Mouse (Mus musculus) frontal cortex, postnatal 10 days (tissue): ENCODE measurements around the gene Sf3a2.
A peak's percentile ranks its signal among the peaks of the same experiment; 100 is the strongest.
"Not testable (repeated sequence)": the region's sequence is repeated elsewhere in the genome, so short reads cannot be mapped to it uniquely, and the experiment has no call there.

Experiments used
- DNase-seq, 2 experiments: peaks; one replicate each; pipeline ENCODE4 v3.0.0; 2022; ENCODE audit warnings: low spot score in 2 of 2, mixed read lengths in 1 of 2

Sf3a2 gene

DNA sequence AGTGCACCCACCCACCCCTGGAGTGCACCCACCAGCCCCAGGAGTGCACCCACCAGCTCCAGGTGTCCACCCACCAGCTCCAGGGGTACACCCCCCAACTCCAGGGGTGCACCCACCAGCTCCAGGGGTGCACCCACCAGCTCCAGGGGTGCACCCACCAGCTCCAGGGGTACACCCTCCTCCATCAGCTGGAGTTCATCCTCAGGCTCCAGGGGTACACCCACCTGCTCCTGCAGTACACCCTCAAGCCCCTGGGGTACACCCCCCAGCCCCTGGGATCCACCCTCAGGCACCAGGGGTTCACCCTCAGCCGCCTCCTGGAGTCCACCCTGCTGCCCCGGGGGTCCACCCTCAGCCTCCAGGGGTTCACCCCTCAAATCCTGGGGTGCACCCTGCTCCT lies 6.3 kb downstream of the Sf3a2 start:
- peak in 1 of 2 experiments; percentile 18 for DNase-seq

DNA sequence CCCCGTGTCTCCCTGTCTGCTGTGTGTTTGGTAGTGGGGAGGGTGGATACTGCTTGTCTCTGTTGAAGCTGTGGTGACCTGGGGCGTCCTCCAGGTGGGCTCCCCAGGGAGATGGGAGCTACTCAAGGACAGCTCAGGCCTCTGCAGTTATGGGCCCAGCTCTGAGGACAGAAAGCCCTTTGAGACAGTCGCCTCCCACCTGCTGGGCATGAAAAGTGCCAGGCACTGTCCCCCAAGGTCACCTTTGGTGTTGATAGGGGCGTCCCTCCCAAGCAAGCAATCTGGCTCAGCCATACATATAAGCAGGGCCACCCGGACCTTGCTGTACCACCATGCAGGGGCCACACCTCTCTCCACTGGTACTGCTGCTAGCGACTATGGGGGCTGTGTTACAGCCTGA lies 6.9 kb downstream of the Sf3a2 start, which contains the start of gene Amh:
TSS of gene Amh (plus strand) at position 328 of the 400 bp plus-strand sequence.
- DNase-seq: peak in 1 of 2 experiments; percentile 13

DNA sequence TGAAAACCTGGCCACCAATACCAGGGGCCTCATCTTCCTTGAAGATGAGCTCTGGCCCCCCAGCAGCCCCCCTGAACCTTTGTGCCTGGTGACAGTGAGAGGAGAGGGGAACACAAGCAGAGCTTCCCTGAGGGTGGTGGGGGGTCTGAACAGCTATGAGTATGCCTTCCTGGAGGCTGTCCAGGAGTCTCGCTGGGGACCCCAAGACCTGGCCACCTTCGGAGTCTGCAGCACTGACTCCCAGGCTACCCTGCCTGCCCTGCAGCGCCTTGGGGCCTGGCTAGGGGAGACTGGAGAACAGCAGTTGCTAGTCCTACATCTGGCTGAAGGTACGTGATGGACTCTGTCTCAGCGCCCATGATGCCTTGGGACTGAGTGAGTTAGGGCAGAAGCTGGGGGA lies 7.3 kb downstream of the Sf3a2 start:
- peak in 1 of 2 experiments; percentile 29 for DNase-seq

DNA sequence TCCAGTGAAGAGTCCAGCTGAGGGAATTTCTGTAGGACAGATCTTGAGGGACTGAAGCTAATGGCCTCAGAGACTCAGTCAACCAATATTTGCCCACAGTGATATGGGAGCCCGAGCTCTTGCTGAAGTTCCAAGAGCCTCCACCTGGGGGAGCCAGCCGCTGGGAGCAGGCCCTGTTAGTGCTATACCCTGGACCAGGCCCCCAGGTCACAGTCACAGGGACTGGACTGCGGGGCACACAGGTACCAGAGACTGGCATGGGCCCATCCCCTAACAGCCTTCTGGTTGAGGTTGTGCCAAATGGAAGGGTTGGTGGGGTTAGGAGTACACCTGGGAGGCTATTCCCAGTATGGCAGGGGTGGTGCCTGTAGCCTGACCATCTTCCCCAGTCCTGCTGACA lies 7.9 kb downstream of the Sf3a2 start:
- peak; percentile 67 to 68 for DNase-seq

DNA sequence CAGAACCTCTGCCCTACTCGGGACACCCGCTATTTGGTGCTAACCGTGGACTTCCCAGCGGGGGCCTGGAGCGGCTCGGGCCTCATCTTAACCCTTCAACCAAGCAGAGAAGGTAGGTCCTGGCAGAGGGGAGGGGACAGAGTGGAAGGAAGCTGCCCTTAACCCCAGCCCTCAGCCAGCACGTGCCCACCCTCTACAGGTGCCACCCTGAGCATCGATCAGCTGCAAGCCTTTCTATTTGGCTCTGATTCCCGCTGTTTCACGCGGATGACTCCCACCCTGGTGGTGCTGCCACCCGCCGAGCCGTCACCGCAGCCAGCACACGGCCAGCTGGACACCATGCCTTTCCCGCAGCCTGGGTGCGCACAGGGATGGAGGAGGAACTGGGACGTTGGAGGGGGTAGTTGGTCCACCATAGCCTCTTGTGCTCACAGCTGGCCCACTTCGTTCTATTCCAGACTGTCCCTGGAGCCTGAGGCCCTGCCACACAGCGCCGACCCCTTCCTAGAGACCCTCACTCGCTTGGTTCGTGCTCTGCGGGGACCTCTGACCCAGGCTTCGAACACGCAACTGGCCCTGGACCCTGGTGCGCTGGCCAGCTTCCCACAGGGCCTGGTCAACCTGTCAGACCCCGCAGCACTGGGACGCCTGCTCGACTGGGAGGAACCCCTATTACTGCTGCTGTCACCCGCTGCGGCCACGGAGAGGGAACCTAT lies 8.5 kb downstream of the Sf3a2 start:
- no peak for DNase-seq

DNA sequence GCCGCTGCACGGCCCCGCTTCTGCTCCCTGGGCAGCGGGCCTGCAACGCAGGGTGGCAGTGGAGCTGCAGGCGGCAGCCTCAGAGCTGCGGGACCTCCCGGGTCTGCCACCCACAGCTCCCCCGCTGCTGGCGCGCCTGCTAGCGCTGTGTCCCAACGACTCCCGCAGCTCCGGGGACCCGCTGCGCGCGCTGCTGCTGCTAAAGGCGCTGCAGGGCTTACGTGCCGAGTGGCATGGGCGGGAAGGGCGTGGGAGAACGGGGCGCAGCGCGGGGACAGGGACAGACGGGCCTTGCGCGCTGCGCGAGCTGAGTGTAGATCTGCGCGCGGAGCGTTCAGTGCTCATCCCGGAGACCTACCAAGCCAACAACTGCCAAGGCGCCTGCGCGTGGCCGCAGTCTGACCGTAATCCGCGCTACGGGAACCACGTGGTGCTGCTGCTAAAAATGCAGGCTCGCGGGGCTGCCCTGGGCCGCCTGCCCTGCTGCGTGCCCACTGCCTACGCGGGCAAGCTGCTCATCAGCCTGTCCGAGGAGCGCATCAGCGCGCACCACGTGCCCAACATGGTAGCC lies 9.1 kb downstream of the Sf3a2 start:
- peak; percentile 83 to 87 for DNase-seq

DNA sequence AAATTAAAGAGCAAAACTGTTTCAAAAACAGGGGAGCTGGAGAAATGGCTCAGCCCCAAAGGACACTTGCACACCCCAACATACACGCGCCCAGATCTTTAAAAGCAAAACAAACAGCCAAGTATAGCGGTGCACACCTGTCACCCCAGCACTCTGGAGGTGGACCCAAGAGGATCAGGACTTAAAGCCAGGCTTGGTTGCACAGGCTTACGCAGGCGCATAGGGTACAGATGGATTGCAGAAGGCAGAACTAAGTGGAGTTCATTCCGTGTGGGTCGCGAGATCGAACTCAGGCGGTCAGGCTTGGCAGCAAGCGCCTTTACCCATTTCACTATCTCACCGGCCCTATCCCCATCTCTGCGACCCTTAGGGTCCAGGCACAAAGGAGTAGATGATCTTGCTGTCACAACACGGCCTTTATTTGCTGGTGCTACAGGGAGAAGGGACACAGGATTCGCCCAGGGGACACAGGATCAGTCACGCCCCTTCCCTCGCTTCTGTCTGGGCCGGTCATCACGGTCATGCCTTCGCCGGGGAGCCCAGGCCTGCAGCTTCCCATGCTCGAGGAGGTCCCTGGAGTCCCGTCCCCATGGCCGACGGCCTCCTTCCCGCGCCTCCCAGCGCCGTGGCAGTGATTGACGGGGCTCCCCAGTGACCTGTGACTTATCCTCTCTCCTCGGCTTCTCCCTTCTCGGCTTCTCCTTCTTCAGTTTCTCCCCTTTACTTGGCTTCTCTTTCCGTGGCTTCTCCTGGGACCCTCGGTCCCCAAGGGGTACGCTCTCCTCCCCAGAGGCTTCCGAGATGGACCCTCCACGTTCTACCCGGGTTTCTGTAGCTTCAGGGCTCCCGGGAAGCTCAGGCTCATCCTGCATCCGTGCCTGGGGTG lies 10.3 kb downstream of the Sf3a2 start:
- peak in 1 of 2 experiments; percentile 10 for DNase-seq

DNA sequence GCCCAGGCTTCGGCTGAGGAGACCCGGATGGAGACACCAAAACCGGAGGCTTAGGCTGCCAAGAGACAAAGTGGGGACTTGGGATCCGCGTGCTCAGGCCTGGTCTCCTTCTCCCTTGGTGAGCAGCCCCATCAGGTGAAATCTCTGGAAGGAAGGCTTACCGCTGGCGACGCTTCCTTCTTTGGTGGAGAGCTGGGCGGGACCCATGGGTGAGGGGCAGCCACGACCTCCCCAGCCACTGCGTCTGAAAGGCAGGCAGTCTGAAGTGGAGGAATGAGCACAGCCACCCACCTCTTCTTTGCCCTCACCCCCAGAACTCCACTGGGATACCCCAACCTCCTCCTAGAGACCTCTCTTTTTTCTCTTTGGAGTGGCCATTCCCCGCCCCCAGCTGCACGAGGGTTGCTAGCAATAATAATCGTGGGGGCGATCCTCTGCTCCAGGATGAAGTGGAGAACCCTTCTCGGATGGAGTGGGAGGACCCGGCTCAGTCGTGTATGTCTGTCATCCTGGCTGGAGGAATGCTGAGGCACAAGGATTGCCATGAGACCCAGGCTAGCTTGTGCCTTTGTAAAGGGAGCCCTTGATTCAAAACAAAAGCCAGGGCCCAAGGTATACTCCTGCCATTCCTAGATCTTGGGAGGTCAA lies 11.1 kb downstream of the Sf3a2 start:
- DNase-seq: peak in 1 of 2 experiments; percentile 13

DNA sequence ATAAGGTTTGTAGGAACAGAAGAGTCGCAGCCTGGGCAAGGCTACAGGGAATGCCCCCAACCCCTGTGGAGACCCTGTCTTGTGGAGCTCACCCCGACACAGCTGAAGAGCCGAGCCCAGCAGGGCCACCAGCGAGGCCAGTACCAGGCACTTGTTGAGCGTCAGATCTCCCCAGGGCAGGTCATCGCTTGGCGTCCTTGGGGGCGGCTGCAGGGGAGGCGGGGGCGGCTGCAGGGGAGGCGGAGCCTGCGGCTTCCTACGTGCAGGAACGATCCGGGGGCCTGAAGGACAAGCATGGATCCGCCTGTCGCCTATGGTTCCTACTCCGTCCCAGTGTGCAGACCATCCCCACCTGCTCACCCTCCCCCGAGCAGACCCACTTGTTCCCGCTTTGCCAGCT lies 12.1 kb downstream of the Sf3a2 start:
- DNase-seq: peak in 1 of 2 experiments; percentile 8

DNA sequence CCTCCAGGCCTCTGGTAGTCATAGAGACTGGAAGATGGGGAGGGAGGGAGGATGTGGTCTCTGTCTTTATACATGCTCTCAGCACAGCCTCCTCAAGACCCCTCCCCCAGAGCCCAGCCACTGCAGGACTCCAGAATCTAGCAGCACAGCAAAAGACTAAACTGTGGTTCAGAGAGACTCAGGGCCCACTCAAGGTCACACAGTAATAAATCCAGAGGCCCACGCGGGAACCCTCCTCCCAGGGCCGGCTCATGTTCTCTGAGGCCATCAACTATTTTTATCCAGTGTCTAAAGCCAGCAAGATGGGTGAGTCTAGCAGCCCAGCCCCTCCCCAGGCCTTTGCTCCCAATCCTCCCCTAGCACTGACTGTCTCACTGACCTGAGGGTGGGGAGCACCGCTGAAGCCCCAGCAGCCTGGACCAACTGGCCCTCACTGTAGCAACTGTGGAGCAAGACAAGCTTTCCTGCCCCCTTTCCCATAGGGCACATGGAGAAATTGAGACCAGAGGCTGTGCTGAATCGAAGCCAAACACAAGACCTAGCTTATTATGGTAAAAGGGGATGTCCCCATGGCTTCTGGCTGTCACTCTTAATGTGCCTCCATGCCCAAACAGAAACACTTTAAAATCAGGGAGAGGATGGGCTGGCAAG lies 14.5 kb downstream of the Sf3a2 start:
- DNase-seq: no peak

DNA sequence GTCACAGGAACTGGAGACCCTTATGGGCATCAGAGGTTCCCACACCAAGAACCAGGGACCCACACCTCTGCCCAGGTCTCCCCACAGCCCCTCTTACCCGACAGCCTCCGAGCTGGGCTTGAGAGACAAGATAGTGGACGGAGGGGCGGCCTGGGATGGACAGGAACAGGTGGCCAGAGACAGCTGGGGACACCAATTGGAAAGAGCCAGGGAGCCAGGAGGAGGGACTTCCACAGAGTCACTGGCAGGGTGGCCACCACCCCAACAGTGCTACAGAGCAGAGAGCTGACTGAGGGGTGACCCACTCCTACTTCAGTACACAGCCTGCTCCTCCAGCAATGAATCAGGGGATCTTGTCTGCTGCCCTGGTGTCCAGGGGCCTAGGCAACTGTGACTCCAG lies 15.4 kb downstream of the Sf3a2 start, which contains the start of gene Jsrp1:
TSS of gene Jsrp1 (minus strand) at position 133 of the 400 bp plus-strand sequence.
- no peak for DNase-seq

DNA sequence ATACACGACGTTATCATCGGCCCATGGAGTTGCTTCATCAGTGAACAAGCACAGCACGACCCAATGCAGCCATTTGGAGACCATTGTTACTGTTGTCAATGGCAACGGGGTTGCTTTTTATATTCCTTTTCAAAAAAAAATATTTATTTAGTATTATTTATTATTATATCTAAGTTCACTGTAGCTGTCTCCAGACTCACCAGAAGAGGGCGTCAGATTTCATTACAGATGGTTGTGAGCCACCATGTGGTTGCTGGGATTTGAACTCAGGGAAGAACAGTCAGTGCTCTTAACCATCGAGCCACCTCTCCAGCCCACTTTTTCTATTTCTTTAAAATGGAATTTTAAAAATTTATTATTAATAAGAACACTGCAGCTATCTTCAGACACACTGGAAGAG lies 16.8 kb downstream of the Sf3a2 start:
- no peak for DNase-seq

DNA sequence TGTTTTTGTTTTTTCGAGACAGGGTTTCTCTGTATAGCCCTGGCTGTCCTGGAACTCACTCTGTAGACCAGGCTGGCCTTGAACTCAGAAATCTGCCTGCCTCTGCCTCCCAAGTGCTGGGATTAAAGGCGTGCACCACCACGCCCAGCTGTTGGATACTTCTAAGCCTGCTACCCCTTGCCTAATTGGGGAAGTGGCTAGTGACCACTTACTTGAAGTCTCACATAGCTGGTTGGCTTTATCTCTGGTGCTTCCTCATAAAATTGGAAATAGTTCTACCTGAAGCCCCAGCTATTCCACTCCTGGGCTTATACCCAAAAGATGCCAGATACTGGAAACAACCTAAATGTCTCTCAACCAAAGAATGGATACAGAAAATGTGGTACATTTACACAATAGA lies 18.3 kb downstream of the Sf3a2 start:
- not testable (repeated sequence) for DNase-seq

DNA sequence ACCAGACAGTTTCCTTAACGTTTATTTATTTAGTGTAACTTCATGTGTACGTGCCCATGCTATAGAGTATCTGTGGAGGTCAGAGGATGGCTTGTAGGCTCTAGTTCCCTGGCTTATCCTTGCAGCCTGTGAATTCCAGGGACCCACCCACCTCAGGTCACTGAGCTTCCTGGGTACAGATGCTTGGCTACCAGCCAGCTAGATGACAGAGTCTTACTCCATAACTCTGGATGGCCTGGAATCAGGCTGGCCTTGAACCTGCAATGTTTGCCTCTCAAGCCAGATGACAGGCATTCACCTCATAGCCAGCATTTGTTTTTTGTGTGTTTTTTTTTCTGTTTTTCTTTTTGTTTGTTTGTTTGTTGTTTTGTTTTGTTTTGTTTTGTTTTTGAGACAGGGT lies 19.2 kb downstream of the Sf3a2 start:
- no peak for DNase-seq

DNA sequence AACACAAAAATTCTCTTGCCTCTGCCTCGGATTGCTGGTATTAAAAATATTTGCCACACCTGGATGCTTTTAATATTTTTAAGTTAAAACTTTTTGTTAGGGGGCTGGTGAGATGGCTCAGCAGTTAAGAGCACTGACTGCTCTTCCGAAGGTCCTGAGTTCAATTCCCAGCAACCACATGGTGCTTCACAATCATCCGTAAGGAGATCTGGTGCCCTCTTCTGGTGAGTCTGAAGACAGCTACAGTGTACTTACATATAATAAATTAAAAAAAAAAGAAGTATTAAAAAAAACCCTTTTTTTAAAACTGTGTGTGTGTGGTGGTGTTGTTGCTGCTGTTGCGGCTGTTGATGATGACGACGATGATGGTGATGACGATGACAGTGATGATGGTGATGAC lies 20.0 kb downstream of the Sf3a2 start:
- DNase-seq: not testable (repeated sequence)

DNA sequence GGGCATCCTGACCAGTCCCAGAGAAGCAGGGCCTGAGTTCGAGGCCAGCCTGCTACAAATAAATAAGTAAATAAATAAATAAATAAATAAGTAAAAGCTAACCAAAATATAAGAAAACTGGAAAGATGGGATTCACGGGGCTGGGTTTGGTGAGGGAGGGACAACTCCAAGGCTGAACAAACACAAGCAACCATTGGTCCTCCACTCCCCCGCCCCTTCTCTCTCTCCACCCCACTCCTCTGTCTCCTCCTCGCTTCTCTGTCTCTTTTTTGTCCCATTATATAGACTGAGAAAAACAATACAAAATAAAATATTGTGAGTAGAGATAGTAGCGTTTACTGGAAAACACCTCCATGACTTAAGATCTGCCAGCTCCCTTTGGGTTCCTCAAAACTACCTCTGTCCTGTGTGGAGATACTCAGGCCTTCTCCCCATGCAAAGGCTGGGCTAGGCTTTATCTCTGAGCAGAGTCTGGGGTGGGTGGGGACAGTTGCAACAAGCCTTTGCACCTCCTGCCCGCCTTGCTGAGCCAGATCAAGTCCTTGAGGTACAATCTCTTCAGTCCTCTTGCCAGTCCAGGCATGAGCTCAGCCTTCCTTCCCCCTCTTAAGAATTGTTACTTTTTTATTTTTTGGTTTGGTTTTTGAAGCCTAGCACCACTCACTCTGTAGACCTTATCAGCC lies 20.7 kb downstream of the Sf3a2 start:
- DNase-seq: no peak

DNA sequence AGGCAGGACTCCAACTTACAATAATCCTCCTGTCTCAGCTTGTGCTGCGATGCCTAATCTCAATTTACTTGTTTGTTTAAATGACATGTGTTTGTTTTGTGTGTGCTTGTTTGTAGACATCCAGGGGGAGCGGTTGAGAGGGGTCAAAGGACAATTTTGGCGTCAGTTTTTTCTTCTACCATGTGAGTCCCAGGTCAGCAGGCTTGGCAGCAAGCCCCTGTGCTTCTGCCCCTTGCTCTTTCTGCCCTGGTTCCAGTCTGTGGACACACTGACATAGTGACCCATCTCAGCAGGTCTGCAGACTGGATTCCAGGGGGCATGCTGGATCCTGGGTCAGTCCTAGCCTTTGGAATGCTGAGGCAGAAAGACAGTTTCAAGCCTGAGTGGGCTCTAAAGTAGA lies 21.4 kb downstream of the Sf3a2 start:
- no peak for DNase-seq

DNA sequence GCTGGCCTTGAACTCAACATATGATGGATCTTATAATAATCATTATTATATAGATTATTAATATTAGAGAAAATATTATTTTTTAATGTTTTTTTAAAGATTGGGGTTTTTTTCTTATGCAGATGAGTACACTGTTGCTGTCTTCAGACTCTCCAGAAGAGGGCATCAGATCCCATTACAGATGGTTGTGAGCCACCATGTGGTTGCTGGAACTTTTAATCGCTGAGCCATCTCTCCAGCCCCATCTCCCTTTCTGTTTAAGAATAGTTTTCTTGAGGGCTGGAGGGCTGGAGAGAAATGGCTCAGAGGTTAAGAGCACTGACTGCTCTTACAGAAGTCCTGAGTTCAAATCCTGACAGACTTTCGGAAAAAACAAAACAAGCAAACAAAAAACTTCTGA lies 24.0 kb downstream of the Sf3a2 start:
- DNase-seq: no peak

DNA sequence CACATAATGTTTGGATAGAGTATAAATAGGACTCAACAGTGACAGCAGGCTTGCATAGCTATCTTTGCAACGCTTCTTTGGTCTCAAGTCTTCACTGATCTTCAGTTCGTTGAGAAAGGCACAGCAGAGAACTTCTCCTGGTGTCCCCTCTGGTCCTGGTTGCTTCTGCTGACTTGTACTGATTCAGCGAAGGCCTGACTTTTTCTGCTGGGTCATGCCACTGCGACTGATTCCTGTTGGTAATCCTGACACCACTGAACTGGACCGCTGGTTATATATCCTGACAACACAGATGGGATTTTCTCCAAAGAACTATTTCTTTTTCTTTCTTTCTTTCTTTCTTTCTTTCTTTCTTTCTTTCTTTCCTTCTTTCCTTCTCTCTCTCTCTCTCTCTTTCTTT lies 24.5 kb downstream of the Sf3a2 start:
- DNase-seq: no peak

DNA sequence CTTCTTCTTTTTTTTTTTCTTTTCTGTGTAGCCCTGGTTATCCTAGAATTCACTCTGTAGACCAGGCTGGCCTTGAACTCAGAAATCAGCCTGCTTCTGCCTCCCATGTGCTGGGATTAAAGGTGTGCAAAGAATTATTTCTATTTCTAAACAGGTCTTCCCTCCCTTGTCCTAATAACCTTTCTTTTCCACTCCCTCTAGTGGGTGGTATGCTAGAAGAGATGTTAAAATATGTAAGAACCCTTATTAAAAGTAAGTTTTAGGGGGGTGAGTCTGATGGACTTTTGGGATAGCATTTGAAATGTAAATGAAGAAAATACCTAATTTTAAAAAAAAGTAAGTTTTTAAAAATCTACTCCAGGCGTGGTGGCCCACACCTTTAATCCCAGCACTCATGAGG lies 25.3 kb downstream of the Sf3a2 start:
- DNase-seq: no peak
